Mouse (Mus musculus): ENCODE results near the gene Gm20388. TPM values are rescaled to one million over a fixed set of nuclear protein-coding genes. Genes with fewer than 3 reads are reported as not detected.

Gene Gm20388
- total RNA-seq, 1 experiment, result 27.0 TPM

- TF ChIP-seq ZC3H11A (IDR thresholded peaks at IDR 0.05; ENCODE audit: borderline replicate concordance, low read depth, low read length) (no peak), CHD2 (IDR thresholded peaks at IDR 0.05; ENCODE audit: low read depth, low read length) (no peak), ZNF384 (IDR thresholded peaks at IDR 0.05; ENCODE audit: low read depth, low read length) (no peak), HCFC1 (IDR thresholded peaks at IDR 0.05; ENCODE audit: borderline replicate concordance, insufficient read depth, low read length) (no peak), MAFK (IDR thresholded peaks at IDR 0.05; ENCODE audit: insufficient read depth, low read depth, low read length) (no peak)
- no peak overlapping the region for H3K4me3 ChIP-seq (ENCODE audit: insufficient read depth in 1 of 2, low read depth in 1 of 2, low read length in 2 of 2, poor library complexity in 1 of 2, severe bottlenecking in 1 of 2)
- H3K9me3 ChIP-seq (ENCODE audit: control insufficient read depth, insufficient read depth, low read depth, low read length), result no peaks in the 10 kb centered on the region
- DNase-seq (ENCODE audit: low read depth, low spot score), result no peak
- no peak overlapping the region for H3K9ac ChIP-seq (ENCODE audit: insufficient read depth, low read depth, low read length, poor library complexity, severe bottlenecking)
- in situ Hi-C loops (cut with MboI; ENCODE audit: low sequenced_read_pairs in 2 of 2, unreplicated experiment in 2 of 2), result no loop called here
- H3K27ac ChIP-seq (ENCODE audit: insufficient read depth, low read depth, low read length, poor library complexity, severe bottlenecking), result no peak overlapping the region
- H3K4me1 ChIP-seq (ENCODE audit: control insufficient read depth in 2 of 2, insufficient read depth in 2 of 2, low read length in 2 of 2, poor library complexity in 1 of 2), result peaks cover 3 to 39% of the 10 kb centered on the region in 2 experiments; a peak in 2 of 4 replicates
- H3K36me3 ChIP-seq (ENCODE audit: control insufficient read depth, insufficient read depth, low read length, poor library complexity, severe bottlenecking), result no peaks in the 10 kb centered on the region
Measured at GRCm38 (mm10) chr8:120374514-120374913, 463.9 kb downstream of the Gm20388 start.

GRCm38 (mm10) chr8:120375170-120375569, 464.5 kb downstream of the Gm20388 start:
- peak; percentile 77 for DNase-seq (ENCODE audit: low read depth, low spot score)

GRCm38 (mm10) chr8:120376215-120376614, 465.6 kb downstream of the Gm20388 start:
- Histone ChIP-seq H3K9me3 (ENCODE audit: control insufficient read depth, insufficient read depth, low read depth, low read length) (no peaks in the 10 kb centered on the region), H3K4me3 (ENCODE audit: insufficient read depth in 1 of 2, low read depth in 1 of 2, low read length in 2 of 2, poor library complexity in 1 of 2, severe bottlenecking in 1 of 2) (no peak overlapping the region), H3K9ac (ENCODE audit: insufficient read depth, low read depth, low read length, poor library complexity, severe bottlenecking) (no peak overlapping the region), H3K4me1 (ENCODE audit: control insufficient read depth in 2 of 2, insufficient read depth in 2 of 2, low read length in 2 of 2, poor library complexity in 1 of 2) (peaks cover 3 to 34% of the 10 kb centered on the region in 2 experiments; a peak in 2 of 4 replicates), H3K36me3 (ENCODE audit: control insufficient read depth, insufficient read depth, low read length, poor library complexity, severe bottlenecking) (no peaks in the 10 kb centered on the region), H3K27ac (ENCODE audit: insufficient read depth, low read depth, low read length, poor library complexity, severe bottlenecking) (no peak overlapping the region)
- in situ Hi-C loops (cut with MboI; ENCODE audit: low sequenced_read_pairs in 2 of 2, unreplicated experiment in 2 of 2), result no loop called here
- TF ChIP-seq ZNF384 (IDR thresholded peaks at IDR 0.05; ENCODE audit: low read depth, low read length) (no peak), ZC3H11A (IDR thresholded peaks at IDR 0.05; ENCODE audit: borderline replicate concordance, low read depth, low read length) (no peak), HCFC1 (IDR thresholded peaks at IDR 0.05; ENCODE audit: borderline replicate concordance, insufficient read depth, low read length) (no peak), MAFK (IDR thresholded peaks at IDR 0.05; ENCODE audit: insufficient read depth, low read depth, low read length) (no peak), CHD2 (IDR thresholded peaks at IDR 0.05; ENCODE audit: low read depth, low read length) (no peak)
- no peak for DNase-seq (ENCODE audit: low read depth, low spot score)

More at GRCm38 (mm10) chr8:120375170-120375569, 464.5 kb downstream of the Gm20388 start:
- Histone ChIP-seq H3K9ac (ENCODE audit: insufficient read depth, low read depth, low read length, poor library complexity, severe bottlenecking) (no peak overlapping the region), H3K9me3 (ENCODE audit: control insufficient read depth, insufficient read depth, low read depth, low read length) (no peaks in the 10 kb centered on the region), H3K27ac (ENCODE audit: insufficient read depth, low read depth, low read length, poor library complexity, severe bottlenecking) (no peak overlapping the region), H3K4me3 (ENCODE audit: insufficient read depth in 1 of 2, low read depth in 1 of 2, low read length in 2 of 2, poor library complexity in 1 of 2, severe bottlenecking in 1 of 2) (no peak overlapping the region), H3K36me3 (ENCODE audit: control insufficient read depth, insufficient read depth, low read length, poor library complexity, severe bottlenecking) (no peaks in the 10 kb centered on the region), H3K4me1 (ENCODE audit: control insufficient read depth in 2 of 2, insufficient read depth in 2 of 2, low read length in 2 of 2, poor library complexity in 1 of 2) (peaks cover 3 to 34% of the 10 kb centered on the region in 2 experiments; a peak in 2 of 4 replicates)
- in situ Hi-C loops (cut with MboI; ENCODE audit: low sequenced_read_pairs in 2 of 2, unreplicated experiment in 2 of 2), result no loop called here
- TF ChIP-seq MAFK (IDR thresholded peaks at IDR 0.05; ENCODE audit: insufficient read depth, low read depth, low read length), result no peak
- no peak for TF ChIP-seq CHD2 (IDR thresholded peaks at IDR 0.05; ENCODE audit: low read depth, low read length)
- no peak for TF ChIP-seq HCFC1 (IDR thresholded peaks at IDR 0.05; ENCODE audit: borderline replicate concordance, insufficient read depth, low read length)
- TF ChIP-seq ZNF384 (IDR thresholded peaks at IDR 0.05; ENCODE audit: low read depth, low read length), result no peak
- no peak for TF ChIP-seq ZC3H11A (IDR thresholded peaks at IDR 0.05; ENCODE audit: borderline replicate concordance, low read depth, low read length)

GRCm38 (mm10) chr8:120376847-120377802, 466.5 kb downstream of the Gm20388 start:
- no peak overlapping the region for H3K27ac ChIP-seq (ENCODE audit: insufficient read depth, low read depth, low read length, poor library complexity, severe bottlenecking)
- no peak overlapping the region for H3K9ac ChIP-seq (ENCODE audit: insufficient read depth, low read depth, low read length, poor library complexity, severe bottlenecking)
- TF ChIP-seq CHD2 (IDR thresholded peaks at IDR 0.05; ENCODE audit: low read depth, low read length) (no peak), HCFC1 (IDR thresholded peaks at IDR 0.05; ENCODE audit: borderline replicate concordance, insufficient read depth, low read length) (no peak), MAFK (IDR thresholded peaks at IDR 0.05; ENCODE audit: insufficient read depth, low read depth, low read length) (no peak), ZNF384 (IDR thresholded peaks at IDR 0.05; ENCODE audit: low read depth, low read length) (no peak), ZC3H11A (IDR thresholded peaks at IDR 0.05; ENCODE audit: borderline replicate concordance, low read depth, low read length) (no peak)
- no peak for DNase-seq (ENCODE audit: low read depth, low spot score)
- in situ Hi-C loops (cut with MboI; ENCODE audit: low sequenced_read_pairs in 2 of 2, unreplicated experiment in 2 of 2), result no loop called here
- H3K4me1 ChIP-seq (ENCODE audit: control insufficient read depth in 2 of 2, insufficient read depth in 2 of 2, low read length in 2 of 2, poor library complexity in 1 of 2), result peaks cover 3 to 34% of the 10 kb centered on the region in 2 experiments; a peak in 2 of 4 replicates
- H3K9me3 ChIP-seq (ENCODE audit: control insufficient read depth, insufficient read depth, low read depth, low read length), result no peaks in the 10 kb centered on the region
- no peaks in the 10 kb centered on the region for H3K36me3 ChIP-seq (ENCODE audit: control insufficient read depth, insufficient read depth, low read length, poor library complexity, severe bottlenecking)
- H3K4me3 ChIP-seq (ENCODE audit: insufficient read depth in 1 of 2, low read depth in 1 of 2, low read length in 2 of 2, poor library complexity in 1 of 2, severe bottlenecking in 1 of 2), result no peak overlapping the region
